Mouse (Mus musculus) kidney, postnatal 36 days (tissue): ENCODE measurements around the gene Cse1l.

Experiments
- DNase-seq, 2 experiments: peaks; one replicate each; pipeline ENCODE4 v3.0.0; 2021 to 2022; ENCODE audit warnings: mixed read lengths in 2 of 2

Cse1l gene

GRCm38 (mm10) chr2:166903719-166904282, 2.0 kb upstream of the Cse1l start:
- no peak for DNase-seq

- DNase-seq, result no peak
Observed at GRCm38 (mm10) chr2:166906523-166907182, 813 bp downstream of the Cse1l start.

- no peak for DNase-seq
Observed at GRCm38 (mm10) chr2:166909729-166910128, 3.9 kb downstream of the Cse1l start.

DNA sequence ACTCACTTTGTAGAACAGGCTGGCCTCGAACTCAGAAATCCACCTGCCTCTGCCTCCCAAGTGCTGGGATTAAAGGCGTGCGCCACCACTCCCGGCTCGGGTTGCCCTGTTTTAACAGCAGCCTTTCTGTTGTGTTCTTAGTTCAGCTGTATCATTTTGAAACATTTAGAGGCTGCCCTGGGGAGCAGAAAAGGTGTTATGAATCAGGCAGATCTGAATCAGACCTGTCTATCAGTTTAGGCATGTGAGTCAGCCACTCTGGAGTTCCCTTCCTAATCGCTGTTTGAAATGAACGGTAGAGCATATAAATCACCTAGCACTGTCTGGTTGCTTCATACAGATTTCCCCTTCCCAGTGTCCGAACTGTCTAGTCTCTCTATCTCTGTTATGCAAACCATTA, 4.7 kb downstream of the Cse1l start:
- DNase-seq, result no peak

GRCm38 (mm10) chr2:166923971-166924370, 18.1 kb downstream of the Cse1l start:
- DNase-seq, result no peak

- no peak for DNase-seq
Observed at GRCm38 (mm10) chr2:166933943-166934342, 28.1 kb downstream of the Cse1l start.

DNA sequence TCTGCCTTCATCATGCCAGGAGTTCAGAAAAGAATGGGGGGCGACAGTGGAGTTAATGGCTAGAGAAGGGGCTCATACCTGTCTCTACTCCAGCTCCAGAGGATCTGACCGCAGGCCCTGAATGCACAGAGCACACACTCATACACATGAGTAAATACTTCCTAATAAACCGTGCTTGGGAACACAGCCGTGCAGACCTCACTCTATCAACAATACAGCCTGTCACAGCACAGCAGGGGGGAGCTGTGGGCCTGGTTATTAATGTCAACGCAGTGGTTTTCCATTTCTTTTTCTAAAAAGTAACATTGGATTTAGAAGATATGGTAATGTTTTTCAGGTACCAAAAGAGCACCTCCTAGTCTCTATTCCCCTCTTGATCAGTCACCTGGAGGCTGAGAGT, 28.6 kb downstream of the Cse1l start:
- DNase-seq, result no peak

- no peak for DNase-seq
Observed at GRCm38 (mm10) chr2:166935582-166935981, 29.7 kb downstream of the Cse1l start.

DNA sequence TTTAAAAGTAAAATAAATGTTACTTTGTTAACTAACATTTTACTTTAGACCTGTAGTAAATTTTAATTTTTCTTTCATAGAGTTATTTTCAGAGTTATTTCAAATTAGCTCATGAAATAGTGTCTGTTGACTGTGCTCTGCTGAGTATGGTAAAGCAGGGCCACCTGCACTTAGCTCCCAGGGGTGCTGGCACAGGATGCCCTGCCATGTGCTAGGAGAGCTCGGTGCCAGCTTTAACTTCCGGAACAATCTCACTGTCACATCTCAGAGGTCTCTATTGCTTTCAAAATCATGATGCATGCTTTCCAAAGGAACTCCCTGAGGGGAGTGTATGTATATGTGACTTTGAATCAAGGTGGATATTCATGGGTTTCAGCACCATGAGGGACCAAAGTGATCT, 30.3 kb downstream of the Cse1l start:
- DNase-seq, result no peak

- DNase-seq, result no peak
Observed at GRCm38 (mm10) chr2:166943146-166943545, 37.3 kb downstream of the Cse1l start.

GRCm38 (mm10) chr2:166944346-166944745, 38.5 kb downstream of the Cse1l start:
- no peak for DNase-seq

- peak in 1 of 2 experiments; percentile 28 for DNase-seq
Observed at GRCm38 (mm10) chr2:166945456-166945855, 39.6 kb downstream of the Cse1l start.

GRCm38 (mm10) chr2:166948246-166948645, 42.4 kb downstream of the Cse1l start:
- DNase-seq, result no peak

DNA sequence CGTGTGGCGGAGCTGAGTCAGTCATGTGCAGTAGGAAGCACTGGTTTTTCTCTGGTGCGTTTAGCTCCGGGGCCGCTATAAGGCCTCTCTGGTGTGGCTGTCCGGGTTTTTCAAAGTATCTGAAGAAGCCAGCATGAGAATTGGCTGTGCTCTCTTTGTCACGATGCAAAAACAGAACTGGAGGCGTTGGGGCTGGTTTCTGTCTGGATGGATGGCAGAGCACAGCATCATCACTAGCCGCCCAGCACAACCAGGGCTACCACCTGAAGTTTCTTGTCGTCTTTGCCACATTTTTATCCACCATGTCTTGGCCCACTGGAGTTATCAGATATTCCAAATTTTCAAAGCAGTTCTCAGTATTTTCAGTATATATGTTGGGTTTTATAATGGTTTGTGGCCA, 43.1 kb downstream of the Cse1l start:
- no peak for DNase-seq

- DNase-seq, result no peak
Observed at GRCm38 (mm10) chr2:166950853-166951648, 45.2 kb downstream of the Cse1l start.

- peak in 1 of 2 experiments; percentile 60 for DNase-seq
Observed at GRCm38 (mm10) chr2:166952151-166952550, 46.3 kb downstream of the Cse1l start.

DNA sequence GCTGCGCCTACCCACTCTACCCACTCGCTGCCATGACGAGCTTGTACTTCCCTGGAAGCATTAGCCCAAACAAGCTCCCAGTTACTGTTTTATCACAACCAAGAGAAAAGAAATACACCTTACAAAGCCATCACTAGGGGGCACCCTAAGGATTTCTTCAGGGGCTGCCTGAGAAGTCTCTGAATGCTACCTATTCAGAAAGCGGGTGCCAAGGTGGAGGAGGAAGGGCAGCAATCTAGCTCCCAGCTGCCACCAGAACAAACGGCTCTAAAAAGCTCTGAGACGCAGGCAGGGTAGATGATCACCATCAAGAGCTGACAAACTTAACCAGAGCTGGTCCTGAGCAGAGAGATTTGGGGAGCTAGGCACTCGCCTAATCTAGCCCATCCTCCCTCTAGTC, 51.0 kb downstream of the Cse1l start:
- DNase-seq, result peak; percentile 79 to 81

DNA sequence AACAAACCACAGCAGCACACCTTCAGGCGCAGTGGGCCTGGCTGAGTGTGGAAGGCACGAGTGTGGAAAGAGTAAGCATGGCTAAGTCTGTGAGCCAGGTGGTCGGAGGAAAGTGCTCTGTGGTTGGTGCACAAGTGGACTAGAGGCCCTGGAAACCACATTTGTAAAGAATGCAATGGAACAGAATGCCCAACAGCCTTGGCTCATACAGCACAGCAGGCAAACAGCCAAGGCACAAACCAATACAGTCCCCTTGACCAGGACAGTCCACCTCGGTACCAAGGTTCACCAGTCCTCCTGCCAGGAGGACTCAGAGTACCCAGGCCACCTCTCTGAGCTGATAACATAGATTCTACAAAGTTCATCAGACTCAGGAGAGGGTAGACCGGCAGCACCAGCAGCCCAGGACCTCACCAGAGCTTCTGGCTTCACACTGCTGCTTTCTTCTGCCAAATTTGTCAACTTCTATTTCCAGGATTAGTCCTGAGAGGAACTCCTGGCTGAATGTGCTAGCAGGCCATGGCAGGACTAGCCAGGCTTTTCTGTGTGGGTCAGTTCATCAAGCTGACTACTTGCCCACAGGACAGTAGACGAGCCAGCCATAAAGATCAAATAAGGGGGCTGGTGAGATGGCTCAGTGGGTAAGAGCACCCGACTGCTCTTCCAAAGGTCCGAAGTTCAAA, 54.9 kb downstream of the Cse1l start:
- DNase-seq, result peak; percentile 75 to 80

- no peak for DNase-seq
Observed at GRCm38 (mm10) chr2:166963257-166963656, 57.4 kb downstream of the Cse1l start.

DNA sequence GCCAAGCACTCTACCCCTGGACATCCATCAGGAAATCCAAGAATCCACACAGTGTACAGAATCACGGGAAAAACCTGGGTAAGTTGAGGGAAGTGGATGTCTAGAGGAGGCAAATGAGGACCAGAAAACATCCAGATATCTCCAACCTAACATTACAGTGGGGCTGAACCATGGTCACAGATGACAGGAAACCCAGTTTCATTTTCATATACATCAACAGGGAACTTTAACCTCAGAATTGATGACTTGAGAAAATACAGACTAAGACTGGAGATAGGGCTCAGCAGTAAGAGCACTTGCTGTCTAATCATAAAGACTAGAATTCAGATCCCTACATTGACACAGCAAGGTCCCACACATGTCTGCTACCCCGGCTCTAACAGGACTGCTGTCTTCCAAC, 58.9 kb downstream of the Cse1l start:
- no peak for DNase-seq

GRCm38 (mm10) chr2:166973153-166973552, 67.3 kb downstream of the Cse1l start:
- no peak for DNase-seq

DNA sequence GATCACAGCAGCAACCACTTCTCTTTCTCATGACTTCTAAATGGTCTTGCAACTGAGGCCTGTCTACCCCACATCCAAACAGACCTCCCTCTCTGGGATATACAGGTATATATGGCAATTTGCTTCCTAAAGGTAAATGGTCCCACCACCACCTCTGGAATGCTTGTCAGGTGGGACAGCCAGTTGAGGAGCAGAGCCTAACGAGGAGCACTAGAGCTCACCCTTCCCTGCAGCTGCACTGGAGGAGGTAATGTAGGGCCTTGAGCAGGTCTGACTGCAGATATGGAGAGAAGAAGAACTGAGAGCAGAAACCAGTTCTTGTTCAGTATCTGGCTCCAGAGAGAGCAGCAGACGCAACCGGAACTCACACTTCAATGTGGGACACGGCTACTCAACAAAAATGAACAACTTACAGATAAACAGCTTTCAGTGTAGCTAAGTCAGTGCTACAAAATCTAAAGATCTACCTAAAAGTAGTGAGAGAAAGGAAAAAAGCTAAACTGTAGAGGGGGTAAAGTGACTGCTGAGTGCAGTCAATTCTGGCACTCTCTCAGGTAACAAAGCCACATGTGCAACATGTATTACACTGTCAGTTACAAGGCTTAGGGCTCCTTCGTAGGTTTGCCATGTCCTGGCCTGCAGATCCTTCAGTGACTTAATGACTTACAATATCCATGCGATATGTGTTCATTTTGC, 68.5 kb downstream of the Cse1l start:
- DNase-seq, result no peak

GRCm38 (mm10) chr2:166976356-166976755, 70.5 kb downstream of the Cse1l start:
- DNase-seq, result no peak
